Comparison of ENCODE assay signal across 8 mouse cellular contexts in genomic region chr1:127206881-127207555, GRCm38 (mm10). TPM values are rescaled to one million over a fixed set of nuclear protein-coding genes. Genes with fewer than 3 reads are reported as not detected.
A peak's percentile ranks its signal among the peaks of the same experiment; 100 is the strongest.
DNase-seq lines count a peak whose midpoint lies in the region; ATAC-seq and TF ChIP-seq lines count a peak whose summit lies in the region.

No protein-coding gene starts in this region.

- no peak for ATAC-seq in lung, embryonic 16.5 days (ENCODE audit: low read depth)
- ATAC-seq in limb, embryonic 11.5 days (ENCODE audit: insufficient number of reproducible peaks, low FRiP score, low TSS enrichment, low read depth): no peak
- no peak for ATAC-seq in megakaryocyte-erythroid progenitor cell, adult 5-6 weeks (replicated peaks; ENCODE audit: low FRiP score, low TSS enrichment, poor library complexity, severe bottlenecking)

- TF ChIP-seq CTCF in embryonic fibroblast, embryonic 13.5 days (IDR thresholded peaks at IDR 0.05; ENCODE audit: borderline replicate concordance, insufficient read depth, low read length): no peak
- TF ChIP-seq CTCF in small intestine, adult 2 months (IDR thresholded peaks at IDR 0.05; ENCODE audit: extremely low read depth, insufficient read length, insufficient replicate concordance, low read depth, low read length): no peak

- no peak overlapping the region for H3K27ac ChIP-seq in lung, embryonic 16.5 days (ENCODE audit: low read length)
- H3K27ac ChIP-seq in embryonic fibroblast, embryonic 13.5 days (ENCODE audit: insufficient read depth, low read length): no peak overlapping the region
- no peak overlapping the region for H3K27ac ChIP-seq in limb, embryonic 11.5 days (replicated peaks; ENCODE audit: low read depth, low read length)
- peak overlapping the region; percentile 97 for H3K27ac ChIP-seq in small intestine, adult 2 months (ENCODE audit: insufficient read depth, low read depth, low read length)

- H3K4me1 ChIP-seq in lung, embryonic 16.5 days (replicated peaks; ENCODE audit: control insufficient read depth, insufficient read depth, low read length): peaks cover 13% of the 10 kb centered on the region
- peaks cover 3% of the 10 kb centered on the region; the same call in 1 of the 2 replicates for H3K4me1 ChIP-seq in embryonic fibroblast, embryonic 13.5 days (ENCODE audit: control insufficient read depth, insufficient read depth, low read length)
- peaks cover 13% of the 10 kb centered on the region; the same call in 1 of the 2 replicates for H3K4me1 ChIP-seq in limb, embryonic 11.5 days (ENCODE audit: control insufficient read depth, insufficient read depth, low read length)
- H3K4me1 ChIP-seq in small intestine, adult 2 months (ENCODE audit: control insufficient read depth, insufficient read depth, insufficient read length, low read length): peaks cover 22% of the 10 kb centered on the region; the same call in 1 of the 2 replicates

- H3K36me3 ChIP-seq in lung, embryonic 16.5 days (ENCODE audit: control insufficient read depth, insufficient read depth, low read length): no peaks in the 10 kb centered on the region
- no peaks in the 10 kb centered on the region for H3K36me3 ChIP-seq in limb, embryonic 11.5 days (ENCODE audit: control insufficient read depth, insufficient read depth, low read length)
- H3K36me3 ChIP-seq in small intestine, adult 2 months (ENCODE audit: control insufficient read depth, insufficient read depth, low read length): no peaks in the 10 kb centered on the region

- no peak for DNase-seq in lung, postnatal 25 days (ENCODE audit: low spot score)
- DNase-seq in limb, embryonic 11.5 days (ENCODE audit: low spot score): no peak
- no peak for DNase-seq in ovary, postnatal 10 days (ENCODE audit: low spot score)
- DNase-seq in cerebellum, adult 9-10 months: no peak

- 60% methylated on average over 11 of the region's 11 CpGs for WGBS in lung, embryonic 16.5 days
- 68% methylated on average over 11 of the region's 11 CpGs for WGBS in limb, embryonic 11.5 days
- WGBS in small intestine, adult 2 months: 16% methylated on average over 11 of the region's 11 CpGs

- H3K4me2 ChIP-seq in lung, embryonic 16.5 days (ENCODE audit: low read depth, low read length): peak overlapping the region; percentile 98
- peak overlapping the region; percentile 99; the same call in 1 of the 2 replicates for H3K4me2 ChIP-seq in limb, embryonic 11.5 days (ENCODE audit: low read depth, severe bottlenecking)

- H3K9me3 ChIP-seq in lung, embryonic 16.5 days (ENCODE audit: control insufficient read depth, low read length): no peaks in the 10 kb centered on the region
- H3K9me3 ChIP-seq in limb, embryonic 11.5 days (ENCODE audit: control insufficient read depth, low read length): no peaks in the 10 kb centered on the region

- H3K27me3 ChIP-seq in lung, embryonic 16.5 days (ENCODE audit: control insufficient read depth, insufficient read depth, low read depth, low read length): no peaks in the 10 kb centered on the region
- H3K27me3 ChIP-seq in limb, embryonic 11.5 days (ENCODE audit: control insufficient read depth, insufficient read depth, low read length): no peaks in the 10 kb centered on the region
- H3K27me3 ChIP-seq in small intestine, adult 2 months (ENCODE audit: control insufficient read depth, insufficient read depth, low read length): no peaks in the 10 kb centered on the region

- peak overlapping the region; percentile 90 for H3K4me3 ChIP-seq in lung, embryonic 16.5 days (ENCODE audit: low read length)
- H3K4me3 ChIP-seq in embryonic fibroblast, embryonic 13.5 days (ENCODE audit: insufficient read depth, low read length): peak overlapping the region; percentile 75; the same call in 1 of the 2 replicates
- peak overlapping the region; percentile 79; the same call in 1 of the 2 replicates for H3K4me3 ChIP-seq in limb, embryonic 11.5 days (ENCODE audit: low read depth, low read length)
- peak overlapping the region; percentile 74 for H3K4me3 ChIP-seq in small intestine, adult 2 months (ENCODE audit: low read depth, low read length)

- H3K9ac ChIP-seq in lung, embryonic 16.5 days (ENCODE audit: low read length): peak overlapping the region; percentile 84
- no peak overlapping the region for H3K9ac ChIP-seq in limb, embryonic 11.5 days (ENCODE audit: low read length)

- TF ChIP-seq POLR2A in embryonic fibroblast, embryonic 13.5 days (IDR thresholded peaks at IDR 0.05; ENCODE audit: low read depth, low read length): no peak
- no peak for TF ChIP-seq POLR2A in small intestine, adult 2 months (IDR thresholded peaks at IDR 0.05; ENCODE audit: low read depth, low read length)

RNA-seq across cellular contexts. Expression of gene Mgat5, which starts 2.2 kb away (rescaled TPM):
- 4.1 and 4.3 TPM in 2 replicates for polyA plus RNA-seq in lung, embryonic 16.5 days (2015; fragmentation: Nextera tagmentation; extraction: Ambion mirVana)
- 13.3 and 24.2 TPM in 2 replicates for polyA plus RNA-seq in embryonic fibroblast, embryonic 13.5 days (2011; ENCODE audit: insufficient read length, low read depth, missing spikeins)
- polyA plus RNA-seq in limb, embryonic 11.5 days (2014; fragmentation: Nextera tagmentation; extraction: Ambion mirVana): 5.3 and 6.3 TPM in 2 replicates
- polyA plus RNA-seq in small intestine, adult 2 months (2012; rRNA removed): 6.0 and 11.4 TPM in 2 replicates
- 18.9 and 23.8 TPM in 2 replicates for total RNA-seq in megakaryocyte-erythroid progenitor cell, adult 5-6 weeks (2014; fragmentation: Nextera tagmentation)
- 16.0 and 17.2 TPM in 2 replicates for total RNA-seq in megakaryocyte-erythroid progenitor cell, adult 5-6 weeks (2017)
